Mouse (Mus musculus) retina, embryonic 14.5 days (tissue): ENCODE data around the gene Trappc10.

Experiments used
- DNase-seq: peaks from one replicate; pipeline ENCODE4 v3.0.0-alpha.2; 2015; ENCODE audit warnings: low spot score

Trappc10 gene

DNA sequence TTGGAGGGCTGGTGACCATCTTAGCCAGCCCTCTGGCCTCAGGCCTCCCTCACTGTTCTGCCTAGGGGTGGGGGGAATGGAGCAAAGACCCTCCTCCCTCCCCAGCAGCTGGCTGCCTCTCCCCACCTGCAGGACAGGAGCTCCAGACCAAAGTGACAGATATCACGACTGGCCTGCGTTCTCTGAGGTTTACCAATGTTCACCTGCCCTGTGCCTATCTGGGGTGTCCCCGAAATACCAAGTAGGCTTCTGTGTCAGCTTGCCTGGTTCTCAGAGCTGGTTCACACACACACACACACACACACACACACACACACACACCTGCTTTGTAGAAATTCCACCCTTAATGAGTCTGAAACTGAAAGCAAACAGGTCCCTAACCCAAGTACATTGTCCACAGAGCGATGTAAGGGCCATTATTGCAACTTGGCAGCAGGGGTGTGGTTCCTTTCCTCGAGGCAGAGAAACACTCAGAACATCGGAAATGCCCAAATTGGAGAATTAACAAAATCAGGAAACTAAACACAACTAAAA, 13.8 kb upstream of the Trappc10 start:
- no peak for DNase-seq

DNA sequence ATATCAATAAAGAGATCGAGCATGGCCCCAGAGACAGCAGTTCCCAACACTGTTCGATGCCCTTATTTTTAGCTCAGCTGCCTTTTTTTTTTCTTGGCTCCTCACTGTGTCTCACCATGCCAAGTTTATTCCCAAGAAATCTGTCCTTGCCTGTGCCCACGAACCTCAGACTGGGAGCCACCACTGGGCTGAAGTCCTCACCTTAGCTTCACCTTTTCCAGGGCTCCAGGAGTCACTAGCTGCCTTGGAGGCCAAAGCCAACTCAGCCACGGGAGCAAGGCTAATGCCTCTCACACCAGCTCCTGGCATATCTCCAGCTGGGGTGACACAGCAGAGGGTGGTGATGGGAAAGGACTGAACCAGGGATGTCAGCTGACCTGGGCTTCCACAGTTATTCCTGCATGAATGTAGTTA, 11.2 kb upstream of the Trappc10 start:
- DNase-seq = no peak

DNA sequence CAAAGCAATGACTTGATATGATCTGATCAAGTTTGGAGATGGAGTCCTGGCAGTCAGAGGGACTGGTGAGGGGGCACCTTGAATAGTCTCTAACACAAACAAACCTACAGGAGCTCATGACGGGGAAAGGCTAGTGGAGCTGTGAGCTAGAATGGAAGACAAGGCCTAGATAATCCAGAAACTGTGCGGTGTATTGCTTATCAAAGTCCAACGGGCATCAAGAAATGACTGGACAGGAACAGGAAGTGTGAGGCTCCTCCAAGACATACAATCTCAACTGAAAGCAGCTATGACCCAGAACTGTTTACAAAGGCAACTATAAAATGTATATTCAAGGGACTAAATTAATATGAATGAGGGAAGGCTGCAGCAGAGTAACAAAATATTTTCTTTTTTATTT, 2.8 kb upstream of the Trappc10 start:
- DNase-seq = no peak

DNA sequence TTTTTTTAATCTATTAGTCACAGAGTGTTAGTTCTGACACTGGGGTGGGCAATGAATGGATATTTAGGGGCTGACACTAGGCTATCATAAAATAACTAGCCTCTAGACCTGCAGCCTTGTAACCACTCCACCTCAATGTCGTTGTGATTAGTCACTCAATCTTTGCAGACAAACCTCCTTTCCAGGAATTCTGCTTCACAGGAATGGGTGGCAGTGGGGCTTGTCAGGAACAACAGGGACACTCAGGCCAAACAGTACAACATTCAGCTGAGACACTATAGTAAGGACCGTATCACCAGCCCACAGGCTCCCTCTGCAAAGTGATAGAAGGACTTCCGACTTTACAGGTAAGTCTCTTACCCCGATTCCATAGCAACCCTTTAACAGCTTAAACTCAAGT, 2.3 kb upstream of the Trappc10 start:
- DNase-seq = no peak

DNA sequence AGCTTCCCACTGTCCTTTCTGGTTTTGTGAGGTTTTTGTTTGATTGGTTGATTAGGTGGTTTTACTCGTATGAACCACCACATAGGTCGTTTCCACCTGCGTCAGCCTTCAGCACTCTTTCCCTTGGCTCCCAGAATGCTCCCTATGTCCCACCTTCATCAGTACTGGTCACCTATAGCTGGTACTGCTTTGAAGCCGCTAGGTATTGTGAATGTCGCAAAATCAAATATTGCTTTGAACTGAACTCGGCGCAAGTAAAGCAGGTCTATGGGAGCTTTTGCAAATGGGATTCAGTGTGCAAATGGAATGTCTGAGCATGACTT, 745 bp upstream of the Trappc10 start:
- DNase-seq = peak; percentile 16

DNA sequence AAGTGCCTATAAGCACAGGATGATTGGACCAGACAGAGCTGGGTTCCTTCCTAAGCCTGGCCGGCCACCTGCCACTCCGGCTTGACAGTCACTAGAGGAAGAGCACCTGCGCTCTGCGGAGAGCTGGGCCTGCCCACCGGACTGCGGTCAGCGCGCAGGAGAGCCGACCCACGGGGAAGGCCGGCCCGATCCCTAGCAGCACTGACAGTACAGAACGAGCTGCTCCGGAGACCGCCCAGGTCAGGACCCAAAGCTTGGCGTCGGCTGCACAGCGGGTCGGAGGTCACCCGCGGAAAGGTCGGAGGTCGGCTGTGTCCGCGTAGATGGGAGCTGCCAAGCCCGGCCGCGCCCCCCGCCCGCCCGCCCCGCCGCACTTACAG, 393 bp downstream of the Trappc10 start:
- DNase-seq = peak; percentile 35

DNA sequence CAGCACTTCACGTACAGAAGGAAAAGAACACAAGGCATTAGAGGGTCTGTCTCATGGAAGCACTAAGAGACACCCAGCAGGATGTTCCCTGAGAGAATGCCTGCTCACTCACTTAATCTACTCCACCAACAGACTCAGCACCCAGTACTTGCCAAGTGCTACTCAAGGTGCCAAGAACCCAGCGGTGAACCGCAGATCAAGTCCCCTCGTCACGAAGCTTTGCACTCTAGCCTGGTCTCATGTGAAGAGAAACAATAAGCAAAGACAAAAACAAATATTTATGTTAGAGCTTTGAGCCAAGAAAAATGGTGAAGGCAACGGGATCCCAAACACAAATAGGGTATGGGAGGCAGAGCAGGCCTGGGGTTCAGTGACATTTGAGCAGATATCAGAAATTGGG, 5.5 kb downstream of the Trappc10 start:
- DNase-seq = no peak

DNA sequence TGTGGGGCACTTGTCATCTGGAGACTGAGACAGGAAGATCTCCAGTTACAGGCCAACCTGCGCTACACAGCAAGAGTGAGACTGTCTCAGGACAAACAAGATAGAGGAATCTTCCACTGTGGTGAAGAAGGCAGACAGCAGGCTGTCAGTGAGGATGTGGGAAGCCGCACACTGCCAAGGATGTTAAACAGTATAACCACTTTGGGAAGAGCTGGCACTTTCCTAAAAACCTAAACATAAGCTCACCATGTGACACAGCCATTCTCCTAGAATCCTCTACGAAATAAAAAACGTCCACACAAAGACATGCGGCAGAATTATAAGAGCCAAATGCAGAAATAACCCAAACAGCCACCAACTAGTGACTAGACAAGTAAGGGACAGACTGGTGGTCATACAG, 6.1 kb downstream of the Trappc10 start:
- no peak for DNase-seq

DNA sequence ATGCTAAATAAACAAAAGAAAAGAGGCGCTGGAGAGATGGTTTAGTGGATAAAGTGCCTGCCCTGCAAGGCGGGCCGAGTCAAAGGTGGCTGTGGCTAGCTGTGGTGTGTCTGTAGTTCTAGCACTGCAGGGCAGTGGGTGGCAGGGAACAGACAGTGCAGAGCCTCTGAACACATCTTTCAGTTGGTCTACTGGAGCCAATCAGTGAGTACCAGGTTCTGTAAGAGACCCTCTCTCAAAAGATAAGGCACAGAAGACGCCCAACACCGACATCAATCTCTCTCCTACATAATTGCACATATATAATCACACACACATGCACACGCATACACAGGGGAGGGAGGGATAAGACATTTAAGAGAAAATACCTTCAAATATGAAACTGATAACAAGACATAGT, 6.6 kb downstream of the Trappc10 start:
- no peak for DNase-seq

DNA sequence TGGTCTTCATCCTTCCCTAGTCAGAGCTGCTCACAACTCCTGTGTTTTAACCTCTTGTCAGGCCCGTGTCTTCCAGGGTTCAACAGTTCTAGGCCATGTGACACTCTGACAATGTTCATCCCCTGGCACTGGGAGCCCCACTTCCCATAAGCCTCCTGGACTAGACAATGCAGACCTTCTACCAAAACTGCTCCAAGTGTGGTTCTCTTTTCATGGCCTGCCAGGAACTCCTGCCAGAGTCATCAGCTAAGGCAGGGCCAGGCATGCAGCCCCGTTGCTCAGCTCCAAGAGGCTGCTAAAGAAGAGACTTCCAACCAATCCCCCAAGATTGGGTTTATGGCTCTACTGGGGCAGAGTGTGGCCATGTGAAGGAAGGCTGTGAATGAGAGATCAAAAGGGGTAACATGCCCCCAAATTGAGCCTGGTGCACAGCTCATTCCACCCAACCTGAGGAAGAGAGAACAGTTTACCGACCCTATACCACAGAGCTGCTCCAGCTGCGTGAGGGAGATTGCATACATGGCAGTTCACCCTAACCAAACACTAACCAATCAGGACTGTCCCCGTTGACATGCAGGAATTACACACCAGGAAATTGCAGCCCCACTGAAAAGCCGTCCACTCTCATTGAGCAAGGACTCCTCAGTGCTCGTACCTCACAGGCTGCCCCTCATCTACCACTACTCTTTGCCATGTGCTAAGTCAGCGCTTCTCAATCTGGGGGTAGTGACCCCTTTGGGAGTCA, 7.4 kb downstream of the Trappc10 start:
- DNase-seq = no peak

DNA sequence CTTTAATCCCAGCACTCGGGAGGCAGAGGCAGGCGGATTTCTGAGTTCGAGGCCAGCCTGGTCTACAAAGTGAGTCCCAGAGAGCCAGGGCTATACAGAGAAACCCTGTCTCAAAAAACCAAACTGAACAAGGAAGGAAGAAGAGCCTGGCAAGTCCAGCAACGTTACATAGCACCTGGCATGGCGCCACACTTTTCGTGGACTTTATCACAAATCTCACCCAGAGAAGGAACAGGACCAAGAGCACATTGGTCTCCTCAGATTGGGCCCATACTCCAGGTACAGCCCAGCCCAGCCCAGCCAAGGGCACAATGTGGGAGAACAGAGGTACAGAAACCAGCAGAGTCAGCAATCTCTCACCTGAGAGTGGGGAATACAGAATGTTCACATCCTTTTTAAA, 10.7 kb downstream of the Trappc10 start:
- no peak for DNase-seq

DNA sequence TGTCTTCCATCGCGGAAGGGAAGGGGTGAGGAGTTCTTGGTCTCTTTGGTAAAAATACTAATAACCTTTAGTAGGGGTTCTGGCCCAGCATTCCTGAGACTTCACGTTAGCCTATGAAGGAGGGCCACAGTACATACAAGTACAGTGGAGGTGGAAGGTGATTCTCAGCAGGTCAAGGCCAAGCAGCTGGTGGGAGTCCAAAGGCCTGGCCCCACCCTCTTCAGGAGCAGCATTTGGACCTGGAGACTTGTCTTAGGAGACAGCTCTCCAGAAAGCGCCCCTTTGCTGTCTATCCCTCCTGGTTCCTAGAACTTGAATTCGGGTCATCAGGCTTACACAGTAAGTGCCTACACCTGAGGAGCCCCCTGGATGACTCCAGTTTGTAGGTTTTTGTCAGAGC, 11.3 kb downstream of the Trappc10 start:
- no peak for DNase-seq

DNA sequence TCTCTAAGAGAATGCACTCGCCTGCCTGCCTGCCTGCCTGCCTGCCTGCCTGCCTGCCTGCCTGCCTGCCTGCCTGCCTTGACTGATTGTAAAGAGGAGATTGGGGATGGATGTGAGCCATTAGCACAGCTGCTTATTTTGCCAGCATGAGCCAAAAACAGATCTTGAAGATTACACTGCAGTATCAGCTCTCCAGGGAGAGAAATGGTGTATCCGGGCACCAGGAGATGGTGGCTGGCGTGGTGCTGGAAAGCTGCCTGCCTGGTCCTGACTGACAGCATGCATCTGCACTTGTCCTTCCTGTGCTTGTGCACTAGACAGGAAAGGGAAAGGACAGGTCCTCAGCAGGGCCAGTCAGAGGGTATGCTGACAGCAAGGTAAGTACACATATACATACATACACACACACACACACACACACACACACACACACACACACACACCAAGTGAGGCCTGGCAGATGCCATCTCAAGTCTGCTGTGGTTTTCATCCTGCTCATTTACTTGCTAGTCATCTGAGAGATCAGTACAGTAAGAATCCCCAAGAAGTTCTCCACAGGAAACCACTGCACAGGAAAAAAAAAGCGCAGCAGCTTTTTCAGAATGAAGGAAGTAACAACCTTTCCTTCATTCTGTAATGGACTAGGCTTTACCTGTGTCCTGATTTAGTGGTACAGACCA, 12.0 kb downstream of the Trappc10 start:
- DNase-seq = no peak

DNA sequence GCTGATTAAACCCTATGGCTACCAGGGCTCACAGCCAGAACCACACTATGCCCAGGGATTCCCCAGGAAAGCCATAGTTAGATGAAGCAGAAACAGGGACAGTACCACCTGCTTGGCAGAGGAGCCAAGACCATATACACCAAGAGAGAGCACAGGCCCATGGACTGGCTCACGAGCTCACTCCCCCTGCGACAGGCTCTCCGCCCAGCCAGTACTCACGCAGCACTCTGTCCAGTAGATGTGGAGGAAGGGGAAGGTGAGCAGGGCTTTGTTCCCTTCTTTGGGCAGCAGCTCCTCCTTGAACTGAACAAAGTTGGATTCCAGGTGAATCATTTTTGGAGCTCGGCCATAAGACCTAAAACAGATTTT, 15.9 kb downstream of the Trappc10 start:
- no peak for DNase-seq

DNA sequence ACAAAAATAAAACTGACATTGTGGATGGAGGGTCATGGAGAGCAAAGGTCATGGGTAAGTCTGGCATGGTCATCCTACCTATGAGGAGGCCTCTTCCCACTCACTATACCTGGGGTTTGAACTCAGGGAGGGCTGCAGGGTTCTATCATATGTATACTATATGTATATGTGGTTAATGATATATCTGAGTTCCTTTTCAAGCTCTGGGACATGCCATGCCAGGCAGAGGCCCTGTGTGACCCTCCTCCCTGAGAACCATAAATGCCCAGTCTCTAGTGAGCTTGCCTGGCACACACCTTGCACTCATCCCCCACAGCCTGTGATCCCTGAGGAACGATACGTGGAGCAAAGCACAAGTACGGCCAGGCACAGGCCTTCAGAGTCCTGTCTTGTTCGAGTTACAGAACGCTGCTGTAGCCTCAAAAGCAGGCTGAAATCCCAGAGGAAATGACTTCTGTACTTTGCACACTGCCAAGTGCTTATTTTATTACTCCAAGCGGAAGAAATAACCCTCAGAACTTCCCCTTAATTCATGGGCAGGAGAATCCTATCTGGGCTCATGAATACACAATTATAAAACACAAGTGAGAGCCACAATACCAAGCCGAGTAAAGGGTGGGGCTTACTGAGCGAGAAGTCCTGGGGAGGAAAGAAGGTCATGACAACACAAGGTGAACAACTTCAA, 16.4 kb downstream of the Trappc10 start:
- no peak for DNase-seq

DNA sequence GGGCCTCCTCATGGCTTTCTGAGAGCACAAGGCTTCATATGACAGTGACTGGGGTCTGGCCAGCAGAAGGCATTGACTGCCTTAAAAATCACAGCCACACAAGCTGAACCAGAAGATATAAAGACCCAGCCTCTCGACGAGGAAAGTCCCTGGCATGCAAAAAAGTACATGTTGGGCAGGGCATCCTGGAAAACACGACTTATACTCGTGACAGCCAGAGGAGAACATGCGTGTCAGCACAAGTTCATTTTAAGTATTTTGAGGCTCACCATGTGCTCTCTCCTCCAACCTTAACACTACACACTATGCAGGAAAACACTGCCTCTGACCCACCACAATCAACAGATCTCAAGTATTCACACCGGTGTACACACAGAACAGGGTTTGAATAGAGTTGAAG, 20.3 kb downstream of the Trappc10 start:
- DNase-seq = no peak

DNA sequence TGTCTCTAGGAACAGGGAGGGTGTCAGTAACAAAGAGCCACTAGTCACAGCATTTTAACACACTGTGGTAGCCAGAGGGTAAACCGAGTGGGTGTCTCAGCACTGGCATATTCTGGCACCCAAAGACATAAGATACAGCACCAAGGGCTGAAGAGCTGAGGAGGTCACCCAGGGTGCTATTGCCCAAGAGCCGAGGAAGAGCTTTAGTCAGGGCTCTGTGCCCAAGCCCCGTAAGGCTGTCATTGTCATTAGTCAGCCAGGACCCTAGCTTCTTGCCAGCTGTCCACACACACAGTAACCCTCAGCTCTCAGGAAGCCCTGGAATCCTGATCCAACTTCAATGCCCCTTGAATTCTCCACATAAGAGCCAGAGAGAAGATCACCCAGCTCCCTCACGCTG, 21.5 kb downstream of the Trappc10 start:
- DNase-seq = no peak

DNA sequence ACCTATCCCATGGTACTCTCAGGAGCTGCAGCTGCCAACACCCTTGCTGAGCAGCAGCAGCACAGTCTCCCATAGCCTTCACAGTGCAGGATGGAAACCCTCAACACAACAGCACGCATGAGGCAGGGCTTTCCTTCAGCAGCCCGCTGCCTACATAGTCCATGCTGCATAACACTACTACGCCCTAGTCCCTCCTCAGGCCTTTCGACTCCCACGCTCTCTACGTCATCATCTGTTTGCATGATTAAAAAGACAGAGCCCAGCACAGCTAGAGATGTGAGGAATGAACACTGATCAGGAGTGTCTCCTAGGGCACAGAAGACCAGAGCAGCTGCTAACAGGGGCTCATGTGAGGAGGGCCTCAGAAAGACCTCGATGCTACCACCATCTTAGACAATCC, 23.1 kb downstream of the Trappc10 start:
- no peak for DNase-seq

DNA sequence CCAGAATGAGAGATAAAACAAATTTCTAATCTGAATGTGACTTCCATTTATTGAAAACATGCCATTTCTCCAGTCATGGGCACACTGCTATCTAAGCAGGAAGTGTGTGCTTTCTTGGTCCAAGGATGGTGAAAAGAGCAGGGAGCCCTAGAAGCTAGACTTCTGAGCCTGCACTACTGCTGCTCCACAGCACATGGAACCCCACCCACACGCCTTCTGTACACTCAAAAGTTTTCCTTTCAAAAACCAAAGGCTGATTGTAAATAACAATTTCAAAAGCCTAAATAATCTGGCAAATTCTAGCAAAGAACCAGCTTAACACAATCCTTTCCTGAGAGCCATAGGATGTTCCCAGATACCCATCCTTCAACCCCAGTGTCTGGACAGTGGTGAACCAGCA, 24.9 kb downstream of the Trappc10 start:
- DNase-seq = no peak

DNA sequence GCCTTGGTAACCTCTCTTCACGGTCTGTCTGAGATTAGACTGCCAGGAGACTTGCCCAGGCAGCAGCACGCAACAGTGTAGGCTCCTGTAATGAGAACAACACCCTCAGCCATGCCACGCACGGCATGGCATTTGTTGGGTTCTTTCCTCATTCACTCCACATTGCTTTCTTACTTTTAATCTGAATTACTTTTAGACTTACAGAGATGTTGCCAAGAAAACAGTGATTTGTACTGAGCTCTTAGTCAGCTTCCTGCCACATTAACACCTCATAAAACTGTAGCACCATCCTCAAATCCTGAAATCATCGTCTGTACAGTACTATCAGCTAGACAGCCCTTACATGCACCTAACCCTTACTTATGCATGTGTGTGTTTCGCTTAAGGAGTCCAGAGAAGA, 25.9 kb downstream of the Trappc10 start:
- DNase-seq = no peak

DNA sequence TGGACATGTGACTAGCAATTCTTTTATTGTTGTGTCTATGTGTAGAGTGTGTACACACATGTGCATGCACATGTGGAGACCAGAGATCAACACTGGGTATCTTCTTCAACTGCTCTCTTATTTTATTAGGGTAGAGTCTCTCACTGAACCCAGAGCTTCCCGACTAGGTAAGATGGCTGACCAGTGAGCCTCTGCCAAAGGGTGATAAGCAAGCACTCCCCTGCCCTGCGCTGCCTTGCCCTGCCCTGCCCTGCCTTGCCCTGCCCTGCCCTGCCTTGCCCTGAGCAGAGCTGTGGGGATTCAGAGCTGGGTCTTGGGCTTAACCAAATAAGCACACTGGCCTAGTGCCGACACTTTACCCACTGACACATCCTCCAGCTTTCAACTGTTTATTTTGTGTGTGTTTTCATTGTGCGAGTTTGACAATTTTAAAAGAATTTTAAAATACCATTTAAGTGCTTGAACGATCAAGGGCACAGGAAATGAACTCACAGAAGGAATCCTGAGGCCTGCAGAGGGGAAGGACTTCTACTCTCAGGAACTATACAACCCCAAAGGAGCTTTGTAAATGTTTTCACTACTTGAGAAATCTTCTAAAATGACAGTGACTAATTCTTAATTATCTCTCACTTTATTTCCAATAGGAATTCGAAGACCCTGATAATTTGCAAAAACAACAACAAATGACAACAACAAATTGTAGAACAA, 27.9 kb downstream of the Trappc10 start:
- no peak for DNase-seq

DNA sequence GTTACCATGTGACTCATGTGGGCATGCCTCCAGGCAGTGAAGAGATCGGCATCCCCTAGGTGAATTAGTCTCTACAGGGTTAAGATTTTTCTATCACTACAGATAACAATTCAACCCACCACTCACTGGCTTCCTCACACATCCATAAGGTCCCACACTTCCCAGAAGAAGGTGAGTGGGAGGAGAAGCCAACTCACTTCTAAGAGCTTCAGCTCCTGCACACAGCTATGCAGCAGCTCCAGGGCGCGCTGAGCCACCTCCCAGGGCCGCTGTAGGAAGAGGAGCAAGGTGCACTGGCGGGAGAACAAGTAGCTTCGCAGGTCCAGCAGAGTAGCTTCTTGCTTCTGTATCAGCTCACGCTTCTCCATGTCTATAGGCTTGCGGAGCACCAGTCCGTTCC, 30.1 kb downstream of the Trappc10 start:
- DNase-seq = no peak

DNA sequence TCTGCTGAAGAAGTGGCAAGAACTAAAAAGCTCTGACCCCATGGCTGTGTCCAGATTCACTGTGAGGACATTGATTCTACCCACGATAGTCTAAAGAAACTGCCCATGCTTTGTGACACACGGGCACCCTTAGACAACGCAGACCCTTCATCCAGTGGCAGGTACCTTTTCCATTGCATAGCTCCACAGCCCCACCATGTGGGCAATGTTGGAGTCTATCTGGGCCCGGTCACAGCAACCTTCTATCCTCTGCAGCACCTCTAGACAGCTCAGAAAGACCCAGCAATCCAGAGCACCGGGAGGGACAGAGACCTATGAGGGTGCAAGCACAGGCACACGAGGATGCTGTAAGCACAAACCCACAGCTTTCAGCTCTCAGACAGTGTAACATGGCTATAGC, 33.1 kb downstream of the Trappc10 start:
- DNase-seq = peak; percentile 29
